Mouse (Mus musculus): ENCODE results near the gene Smyd1. TPM values are rescaled to one million over a fixed set of nuclear protein-coding genes. Genes with fewer than 3 reads are reported as not detected.

Gene Smyd1
- not detected for polyA plus RNA-seq (2017; shearing (Covaris generic))

GRCm38 (mm10) chr6:71321826-71322283 lies at the start of gene Smyd1:
Gene Smyd1, minus strand, starts transcription at chr6:71322233.

GRCm38 (mm10) chr6:71322491-71322921 lies 473 bp upstream of the Smyd1 start, which contains the start of gene Cd8b1:
Gene Cd8b1, plus strand, starts transcription at chr6:71322788.

GRCm38 (mm10) chr6:71271389-71272315 lies 50.4 kb downstream of the Smyd1 start, which contains the start of gene Krcc1:
Gene Krcc1, plus strand, starts transcription at chr6:71271677.

GRCm38 (mm10) chr6:71199612-71200011 lies 122.4 kb downstream of the Smyd1 start, which contains the start of gene Fabp1:
Gene Fabp1, plus strand, starts transcription at chr6:71199827.

Other genes starting within 250 kb of the Smyd1 start
- gene Thnsl2, start 177.8 kb downstream of the Smyd1 start, polyA plus RNA-seq (2017; shearing (Covaris generic)), result 3.8 TPM
- gene Fabp1, start 122.4 kb downstream of the Smyd1 start, polyA plus RNA-seq (2017; shearing (Covaris generic)), result not detected
- 108 TPM for gene Krcc1, start 50.6 kb downstream of the Smyd1 start, polyA plus RNA-seq (2017; shearing (Covaris generic))
- 26.6 TPM for gene Cd8b1, start 555 bp upstream of the Smyd1 start, polyA plus RNA-seq (2017; shearing (Covaris generic))
- 3.1 TPM for gene Cd8a, start 51.2 kb upstream of the Smyd1 start, polyA plus RNA-seq (2017; shearing (Covaris generic))
- 7.9 TPM for gene Rmnd5a, start 118.4 kb upstream of the Smyd1 start, polyA plus RNA-seq (2017; shearing (Covaris generic))
- gene Rnf103, start 171.7 kb upstream of the Smyd1 start, polyA plus RNA-seq (2017; shearing (Covaris generic)), result 2.1 TPM
- gene Chmp3, start 221.6 kb upstream of the Smyd1 start, polyA plus RNA-seq (2017; shearing (Covaris generic)), result 88.4 TPM